Mouse (Mus musculus) T-cell, adult 2 months (primary cell): ENCODE results near the gene 4930486L24Rik.
"Not testable (repeated sequence)": the region's sequence is repeated elsewhere in the genome, so short reads cannot be mapped to it uniquely, and the experiment has no call there.

Source experiments
- DNase-seq: peaks from one replicate; pipeline ENCODE4 v3.0.0; 2022; ENCODE audit warnings: low spot score

4930486L24Rik gene

DNA sequence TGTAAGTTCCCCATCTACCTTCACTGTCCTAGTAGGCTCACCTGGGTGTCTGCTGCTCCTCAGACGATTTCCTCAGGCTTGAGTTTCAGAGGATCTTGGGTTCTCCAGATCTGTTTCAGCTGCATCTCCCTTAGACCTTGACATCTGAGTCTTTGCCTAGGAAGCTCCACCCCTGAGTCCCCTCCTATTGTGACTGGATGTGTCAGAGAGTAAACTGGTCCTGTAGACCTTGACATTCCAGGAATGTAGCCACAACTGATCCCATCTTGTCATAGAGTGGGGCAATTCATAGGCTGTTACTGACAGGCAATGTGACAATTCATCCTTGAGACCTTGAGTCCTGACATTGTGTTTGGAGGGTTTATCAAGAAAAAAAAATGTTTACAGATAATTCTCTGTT, at the start of gene 4930486L24Rik:
TSS of gene 4930486L24Rik (minus strand) at position 195 of the 400 bp plus-strand sequence.
- DNase-seq = no peak

DNA sequence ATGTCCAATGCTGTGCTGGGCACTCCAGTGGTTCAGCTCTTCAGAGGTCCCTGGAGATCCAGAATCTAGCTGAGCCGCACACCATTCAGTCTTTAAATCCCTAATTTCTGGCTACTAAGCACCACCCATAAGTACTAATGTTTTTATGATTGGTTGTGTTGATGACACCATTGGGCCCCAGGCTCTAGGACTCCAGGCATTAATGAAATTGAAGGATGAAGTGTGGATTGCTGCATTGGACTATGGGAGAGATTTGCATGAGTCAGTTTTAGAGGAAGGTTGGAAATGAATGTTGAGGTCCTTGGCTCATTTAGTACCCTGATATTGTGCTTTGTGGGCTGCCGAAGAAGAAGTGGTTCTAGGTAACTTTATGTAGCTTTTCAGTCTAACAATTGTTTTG, 40.5 kb upstream of the 4930486L24Rik start, which contains the start of gene Tpbpb:
TSS of gene Tpbpb (minus strand) at position 101 of the 400 bp plus-strand sequence.
- DNase-seq = not testable (repeated sequence)

DNA sequence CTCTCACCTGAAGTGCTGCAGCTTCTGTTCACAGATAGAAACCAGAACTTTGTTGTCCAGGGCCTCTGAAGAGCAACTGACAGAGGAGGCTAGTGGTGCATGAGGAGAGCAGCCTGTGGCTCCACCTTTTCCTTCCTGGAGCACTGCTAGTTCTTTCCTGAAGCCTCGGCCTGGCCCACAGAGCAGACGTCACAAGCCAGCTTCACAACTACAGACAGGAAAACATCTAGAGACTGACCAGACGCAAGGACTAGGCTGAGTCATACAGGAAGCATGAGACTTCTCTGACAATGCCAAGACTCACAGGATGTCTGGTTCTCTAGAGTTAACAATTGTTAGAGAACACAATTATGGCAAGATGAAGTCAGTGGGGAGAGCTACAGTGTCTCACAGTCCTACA, 33.1 kb upstream of the 4930486L24Rik start, which contains the start of gene Ctla2b:
TSS of gene Ctla2b (minus strand) at position 120 of the 400 bp plus-strand sequence.
- peak; percentile 57 for DNase-seq

DNA sequence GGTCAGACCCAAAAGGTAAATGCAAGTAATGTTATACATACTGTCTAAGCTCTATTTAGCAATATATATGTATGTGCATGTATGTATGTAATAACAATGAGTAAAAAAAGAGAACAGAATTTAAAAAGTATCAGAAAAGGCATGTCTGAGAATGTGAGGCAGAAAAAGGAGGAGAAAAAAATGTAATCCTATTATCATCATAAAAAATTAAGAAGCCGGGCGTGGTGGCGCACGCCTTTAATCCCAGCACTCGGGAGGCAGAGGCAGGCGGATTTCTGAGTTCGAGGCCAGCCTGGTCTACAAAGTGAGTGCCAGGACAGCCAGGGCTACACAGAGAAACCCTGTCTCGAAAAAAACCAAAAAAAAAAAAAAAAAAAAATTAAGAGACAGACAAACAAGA, 32.5 kb upstream of the 4930486L24Rik start, which contains the start of gene Gm49392:
TSS of gene Gm49392 (minus strand) at position 101 of the 400 bp plus-strand sequence.
- DNase-seq = not testable (repeated sequence)

DNA sequence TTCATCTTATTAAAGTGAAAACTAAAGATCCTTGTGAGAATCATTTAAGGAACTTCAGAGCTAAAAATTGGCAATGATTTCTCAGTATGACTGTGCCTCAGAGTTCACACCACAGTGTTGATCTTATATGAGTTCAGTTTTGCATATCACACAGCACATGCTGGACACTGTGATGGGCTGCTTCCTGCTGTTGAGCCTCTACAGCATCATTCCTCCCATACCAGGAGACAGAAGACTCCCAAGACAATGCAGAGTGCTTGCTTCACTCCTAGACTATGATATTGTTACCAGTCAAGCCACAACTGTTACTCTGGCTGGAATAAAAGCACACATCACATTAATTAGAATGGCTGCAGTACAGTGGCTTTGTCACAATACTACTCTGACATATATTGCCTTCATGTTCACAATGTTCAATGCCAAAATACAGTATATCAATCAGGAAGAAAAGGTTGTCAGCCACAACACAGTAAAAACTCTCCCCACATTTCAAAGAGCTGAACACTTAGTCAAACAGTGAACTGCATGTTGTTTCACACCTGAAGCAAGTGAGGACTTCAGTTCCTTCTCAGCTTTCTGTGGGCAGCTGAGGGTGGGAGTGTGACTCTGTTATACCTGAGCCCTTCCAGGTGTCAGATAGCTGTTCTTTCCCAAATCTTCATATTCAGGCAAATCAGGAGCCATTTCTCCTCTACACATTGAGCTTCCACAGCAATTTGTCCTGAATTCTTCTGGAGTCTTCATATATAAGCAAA, 31.3 kb upstream of the 4930486L24Rik start:
- DNase-seq = no peak

DNA sequence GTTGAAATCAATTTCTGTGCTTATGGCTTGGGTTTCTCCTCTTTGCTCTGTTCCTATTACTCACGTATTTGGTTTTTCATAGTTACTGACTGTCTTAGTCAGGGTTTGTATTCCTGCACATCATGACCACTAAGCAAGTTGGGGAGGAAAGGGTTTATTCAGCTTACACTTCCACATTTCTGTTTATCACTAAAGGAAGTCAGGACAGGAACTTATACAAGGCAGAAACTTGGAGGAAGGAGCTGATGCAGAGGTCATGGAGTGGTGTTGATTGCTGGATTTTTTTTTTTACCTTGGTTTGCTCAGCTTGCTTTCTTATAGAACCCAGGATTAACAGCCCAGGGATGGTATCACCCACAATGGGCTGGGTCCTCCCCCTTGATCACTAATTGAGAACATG, 28.0 kb upstream of the 4930486L24Rik start:
- DNase-seq = no peak

DNA sequence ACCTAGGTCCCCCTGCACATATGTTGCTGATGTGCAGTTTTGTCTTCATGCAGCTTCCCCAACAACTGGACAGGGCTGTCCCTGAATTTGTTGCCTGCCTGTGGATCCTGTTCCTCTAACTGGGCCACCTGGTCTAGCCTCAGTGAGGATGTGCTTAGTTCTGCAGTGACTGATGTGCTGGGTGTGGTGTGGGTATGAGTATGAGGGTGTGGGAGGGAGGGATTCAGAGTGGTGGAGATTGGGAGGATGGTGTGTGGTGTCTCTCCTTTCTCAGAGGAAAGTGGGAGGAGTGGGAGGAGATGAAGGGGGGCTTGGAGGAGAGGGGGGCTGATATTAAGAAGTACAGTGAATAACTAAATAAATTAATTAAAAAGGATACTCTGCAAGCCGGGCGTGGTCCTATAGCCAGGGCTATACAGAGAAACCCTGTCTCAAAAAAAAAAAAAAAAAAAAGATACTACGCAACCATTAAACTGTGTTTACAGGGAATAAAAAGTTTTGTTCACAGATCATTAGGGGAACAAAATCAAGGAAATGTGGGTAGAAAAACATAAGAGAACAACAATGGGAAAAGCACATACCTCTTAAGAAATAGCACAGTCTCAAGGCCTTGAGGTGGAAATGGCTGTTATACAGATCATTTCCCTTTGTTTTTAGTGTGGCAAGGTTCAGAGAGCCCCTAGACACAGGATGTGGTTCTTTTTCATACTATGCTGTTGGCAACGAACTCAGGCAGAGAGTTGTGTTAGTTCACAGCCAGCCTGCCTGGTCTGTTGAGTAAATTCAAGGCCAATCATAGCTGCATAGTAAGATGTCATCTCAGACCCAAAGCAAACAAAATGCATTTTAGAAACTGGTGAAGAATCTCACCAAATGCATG, 15.8 kb downstream of the 4930486L24Rik start:
- peak; percentile 82 for DNase-seq

DNA sequence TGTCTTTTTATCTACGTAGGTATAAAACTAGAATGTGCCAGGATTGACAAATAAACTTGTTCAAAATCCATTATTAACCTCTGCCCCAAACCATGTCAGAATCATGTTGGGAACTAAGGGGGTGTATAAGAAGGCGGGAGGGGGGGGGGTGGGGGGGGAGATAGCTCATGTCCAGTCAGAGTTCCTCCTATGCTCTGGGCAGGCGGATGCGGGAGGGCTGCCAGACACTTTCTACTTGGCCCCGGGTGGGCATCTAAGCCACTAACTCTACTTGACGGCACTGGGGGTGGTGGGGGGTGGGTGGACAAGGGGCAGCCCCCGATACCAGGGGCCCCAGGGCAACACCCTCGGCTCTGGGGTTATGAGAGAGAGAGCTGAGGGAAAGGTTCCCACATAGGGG, 21.1 kb downstream of the 4930486L24Rik start:
- DNase-seq = no peak

DNA sequence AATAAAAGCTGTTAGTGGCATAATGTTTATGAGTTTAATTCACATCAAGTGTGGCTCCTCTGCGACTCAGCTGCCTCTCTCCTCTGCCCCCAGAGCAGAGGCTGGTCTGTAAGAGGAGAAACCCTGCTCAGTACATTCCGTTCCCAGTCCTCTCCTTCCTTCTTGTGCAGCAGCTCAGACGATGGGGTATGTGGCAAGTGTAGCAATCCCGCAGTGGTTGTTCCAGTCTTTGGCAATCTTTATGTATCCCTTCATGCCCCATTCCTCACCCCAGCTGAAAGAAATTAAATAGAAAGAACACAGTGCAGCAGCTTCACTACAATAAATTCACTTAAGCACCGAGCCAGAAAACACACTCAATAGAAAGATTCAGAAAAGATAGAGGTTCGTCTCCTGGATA, 21.6 kb downstream of the 4930486L24Rik start:
- DNase-seq = peak; percentile 26

DNA sequence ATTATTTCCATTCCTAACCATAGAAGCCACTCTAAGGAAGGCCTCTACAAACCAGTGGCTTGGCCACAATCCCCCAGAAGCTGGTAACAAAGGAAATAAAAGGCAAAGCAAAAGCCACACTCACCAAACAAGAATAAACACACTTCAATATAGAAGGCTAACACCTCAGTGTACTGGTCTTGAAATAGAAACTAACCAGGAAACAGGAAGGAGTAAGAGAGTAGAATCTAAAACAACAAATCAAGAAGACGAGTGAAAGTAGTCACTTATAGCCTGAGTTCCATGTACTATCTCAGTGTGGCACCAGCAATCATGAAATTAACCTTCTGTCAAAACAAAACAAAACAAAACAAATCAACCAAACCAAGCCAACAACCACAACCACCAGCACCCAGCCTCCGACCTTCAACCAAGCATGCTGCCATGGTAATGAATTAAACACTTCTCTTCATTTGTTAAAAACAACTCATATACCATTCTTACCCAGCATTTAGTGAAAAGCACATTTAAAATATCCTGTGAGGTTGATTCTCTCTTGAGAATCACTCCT, 24.8 kb downstream of the 4930486L24Rik start:
- DNase-seq = peak; percentile 56

DNA sequence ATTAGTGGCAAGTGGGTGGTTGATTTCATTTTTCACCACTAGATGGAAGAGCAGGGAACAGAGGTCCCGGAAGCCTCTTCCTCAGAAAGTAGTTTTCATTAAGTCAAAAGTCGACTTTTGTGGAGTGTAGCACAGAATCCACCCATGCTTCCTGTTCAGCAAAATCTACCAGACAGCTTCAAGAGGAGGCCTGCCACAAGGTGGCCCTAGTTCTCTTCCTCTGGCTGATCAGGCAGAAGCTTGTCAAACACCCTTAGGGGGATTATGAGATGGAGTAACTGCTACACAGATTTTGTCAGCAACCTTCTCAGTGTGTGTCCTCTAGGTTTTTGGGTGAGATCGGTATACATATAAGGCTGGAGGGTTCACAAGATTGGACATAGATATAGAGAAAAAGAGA, 38.2 kb downstream of the 4930486L24Rik start:
- peak; percentile 70 for DNase-seq

DNA sequence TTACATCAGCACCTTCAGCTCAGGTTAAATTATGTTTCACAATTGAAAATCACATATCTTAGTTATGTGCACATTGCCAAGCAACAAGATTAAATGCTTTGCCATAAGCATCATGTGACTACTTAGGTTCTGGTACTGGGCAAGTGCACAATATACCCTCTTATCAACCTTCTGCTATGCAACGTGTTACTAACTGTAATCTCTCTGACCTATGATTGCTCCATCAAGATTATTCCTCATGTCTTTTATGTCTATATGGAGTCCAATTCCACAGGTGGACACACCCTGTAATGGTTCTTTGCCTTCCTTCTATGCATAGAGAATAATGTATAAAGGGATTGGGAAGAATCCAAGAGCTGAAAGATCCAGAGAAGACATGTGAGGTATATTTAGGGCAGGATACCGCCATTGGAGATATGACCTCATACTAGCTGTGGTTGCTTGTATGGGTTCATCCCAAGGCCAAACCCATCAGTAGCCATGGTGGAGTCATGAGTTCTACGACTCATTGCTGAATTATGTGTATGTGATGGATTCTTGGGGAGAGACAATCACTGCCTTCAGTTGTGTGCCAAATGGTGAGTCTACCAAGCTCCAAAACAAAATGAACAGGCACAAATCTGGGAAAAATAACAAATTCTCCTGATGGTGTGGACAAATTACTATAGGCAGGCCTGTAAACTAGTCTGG, 43.6 kb downstream of the 4930486L24Rik start:
- DNase-seq = no peak

DNA sequence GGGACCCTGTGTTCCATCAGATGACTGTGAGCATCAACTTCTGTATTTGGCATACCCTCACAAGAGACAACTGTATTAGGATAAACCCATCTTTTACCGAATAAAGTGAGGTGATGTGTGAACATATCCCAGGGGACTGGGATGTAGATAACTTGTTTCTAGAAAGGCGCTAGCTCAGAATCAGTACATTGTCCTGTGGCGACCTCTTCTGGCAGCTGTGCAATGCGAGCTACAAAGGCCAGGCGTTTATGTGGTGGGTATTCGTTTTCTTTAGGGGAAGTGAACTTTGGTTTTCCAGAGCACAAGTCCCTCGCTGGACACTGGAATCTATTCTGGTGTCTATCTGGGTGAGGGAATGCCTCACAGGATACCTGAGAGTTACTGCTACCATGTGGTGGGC, 44.8 kb downstream of the 4930486L24Rik start:
- no peak for DNase-seq

DNA sequence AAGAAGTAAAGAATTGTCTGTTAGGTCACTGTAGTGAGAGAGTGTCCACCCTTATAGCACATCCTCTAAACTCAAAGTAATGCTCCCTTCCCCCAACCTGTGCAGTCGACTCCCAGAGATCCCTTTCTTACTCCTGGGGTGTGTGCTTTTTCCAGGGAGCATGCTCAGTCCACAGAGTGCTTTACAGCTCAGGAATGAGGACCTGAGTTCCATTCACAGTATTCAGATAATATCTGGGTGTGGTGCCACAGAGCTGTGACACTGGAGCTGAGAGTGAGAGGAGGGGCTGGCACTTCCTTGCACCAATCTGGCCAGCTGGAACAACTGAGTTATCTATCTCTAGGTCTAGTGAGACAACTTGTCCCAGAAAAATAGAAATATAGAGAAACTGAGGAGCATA, 50.6 kb downstream of the 4930486L24Rik start:
- no peak for DNase-seq

DNA sequence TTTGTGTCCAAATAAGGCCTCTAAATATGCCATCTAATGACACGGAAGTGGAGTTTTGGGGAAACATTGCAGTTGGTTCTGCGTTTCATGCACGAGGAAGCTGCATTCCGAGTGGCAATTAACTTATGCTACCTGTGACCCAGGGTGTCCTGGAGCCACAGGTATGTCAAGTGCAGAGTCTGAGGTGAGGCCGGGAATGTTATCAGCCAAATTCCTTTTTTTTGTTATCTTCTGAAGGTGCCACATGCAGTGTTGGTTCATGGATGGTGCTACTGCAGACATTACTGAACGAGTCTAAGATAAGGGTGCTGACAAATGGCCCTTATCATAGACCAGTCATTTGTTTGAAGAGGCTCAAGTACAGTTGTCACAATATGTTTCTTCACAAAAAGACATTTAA, 51.5 kb downstream of the 4930486L24Rik start:
- DNase-seq = no peak

DNA sequence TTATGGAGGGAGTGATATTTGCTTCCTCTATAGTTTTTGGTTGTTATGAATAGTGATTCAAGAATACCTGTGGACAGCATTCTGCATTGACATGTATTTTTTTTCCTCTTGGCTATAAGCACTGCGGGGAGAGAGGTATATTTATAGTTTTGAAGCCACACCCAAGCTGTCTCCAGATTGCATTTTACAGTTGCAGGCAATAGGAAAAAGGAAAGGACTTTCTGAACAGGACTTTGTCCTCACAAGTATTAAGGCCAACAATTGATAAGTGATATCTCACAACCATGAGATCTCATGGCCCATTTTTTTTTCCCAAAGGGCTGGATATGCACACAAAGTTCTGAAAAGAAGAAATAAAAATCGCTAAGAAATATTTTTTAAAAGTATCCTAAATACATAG, 54.6 kb downstream of the 4930486L24Rik start:
- no peak for DNase-seq

DNA sequence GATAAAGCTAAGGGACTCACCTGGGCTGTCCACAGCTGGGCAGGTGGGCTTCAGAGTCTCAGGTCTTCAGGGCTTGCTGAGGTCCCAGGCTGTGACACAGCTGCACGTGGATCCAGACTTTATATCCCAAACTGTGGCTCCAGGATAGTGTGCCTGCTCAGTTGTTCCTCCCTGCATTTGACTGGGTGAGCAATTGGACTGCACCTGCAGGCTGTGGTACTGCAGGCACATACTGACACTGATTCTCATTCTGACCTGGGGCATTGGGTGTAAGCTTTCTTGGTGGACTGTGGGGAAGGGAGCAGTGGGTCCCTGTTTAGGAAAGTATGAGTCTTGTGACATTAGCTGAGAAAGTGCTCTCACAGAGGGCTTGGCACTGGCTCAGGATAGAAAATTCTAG, 61.5 kb downstream of the 4930486L24Rik start, which contains the start of gene Ctsll3:
TSS of gene Ctsll3 (minus strand) at position 101 of the 400 bp plus-strand sequence.
- DNase-seq = no peak
